In the genomic region with DNA sequence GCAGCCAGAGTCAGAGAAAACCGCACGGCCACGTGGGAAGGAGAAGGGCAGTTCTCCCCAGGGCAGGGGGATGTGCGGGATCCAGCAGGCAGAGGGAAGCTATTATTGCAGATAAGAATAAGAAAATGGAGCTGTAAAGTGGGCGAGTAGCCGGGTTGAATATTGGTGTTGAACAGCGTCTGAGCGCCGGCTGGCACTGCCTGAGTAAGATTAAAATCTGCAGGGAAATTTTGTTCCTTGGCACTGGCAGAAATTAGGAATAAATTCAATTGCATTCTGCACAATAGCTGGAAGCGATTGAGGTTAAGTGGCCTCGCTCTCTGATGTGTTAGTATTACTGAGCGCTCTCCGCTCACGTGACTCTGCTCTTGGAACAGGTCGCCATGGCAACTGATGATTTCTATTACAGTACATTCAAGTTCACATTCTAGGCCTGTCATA, we compare ENCODE assay signal across 9 mouse cellular contexts. TPM values are rescaled to one million over a fixed set of nuclear protein-coding genes. Genes with fewer than 3 reads are reported as not detected.
DNase-seq lines count a peak whose midpoint lies in the region; ATAC-seq and TF ChIP-seq lines count a peak whose summit lies in the region.
"Had no signal": no experiment of that assay in that cellular context is flagged by ENCODE, and none has a peak within 500 bp of the region (broad histone marks: within the 10 kb centered on the region; RNA-seq: fewer than 3 reads in every experiment).

No protein-coding gene starts in this region.

- no peak for DNase-seq in stomach, postnatal 0 days (ENCODE audit: low spot score)
- DNase-seq in forebrain, embryonic 11.5 days (ENCODE audit: low spot score) = no peak
- peak; percentile 65 for DNase-seq in limb, embryonic 11.5 days (ENCODE audit: low spot score)
- DNase-seq in retina, embryonic 14.5 days (ENCODE audit: low spot score) = peak; percentile 61
- no peak for DNase-seq in liver, postnatal 0 days
- DNase-seq in T-cell, adult 2 months (ENCODE audit: low spot score) = no peak

- no peak overlapping the region for H3K4me3 ChIP-seq in stomach, embryonic 14.5 days (ENCODE audit: low read depth, low read length)
- H3K4me3 ChIP-seq in stomach, postnatal 0 days (ENCODE audit: low read depth, low read length) = no peak overlapping the region
- no peak overlapping the region for H3K4me3 ChIP-seq in forebrain, embryonic 11.5 days (ENCODE audit: low read depth, low read length)
- H3K4me3 ChIP-seq in intestine, embryonic 15.5 days (replicated peaks) = no peak overlapping the region
- no peak overlapping the region for H3K4me3 ChIP-seq in limb, embryonic 11.5 days (ENCODE audit: low read depth, low read length)
- no peak overlapping the region for H3K4me3 ChIP-seq in liver, postnatal 0 days (ENCODE audit: low read depth, low read length)

- no peak overlapping the region for H3K27ac ChIP-seq in stomach, embryonic 14.5 days (ENCODE audit: low read length)
- no peak overlapping the region for H3K27ac ChIP-seq in stomach, postnatal 0 days (replicated peaks)
- H3K27ac ChIP-seq in forebrain, embryonic 11.5 days (ENCODE audit: low read depth, low read length) = peak overlapping the region; percentile 71; the same call in 1 of the 2 replicates
- H3K27ac ChIP-seq in intestine, embryonic 15.5 days = no peak overlapping the region
- no peak overlapping the region; the same call in 1 of the 2 replicates for H3K27ac ChIP-seq in limb, embryonic 11.5 days (replicated peaks; ENCODE audit: low read depth, low read length)
- H3K27ac ChIP-seq in liver, postnatal 0 days (ENCODE audit: low read depth) = no peak overlapping the region
- H3K27ac ChIP-seq: liver, embryonic 14.5 days had no signal

- no peaks in the 10 kb centered on the region for H3K27me3 ChIP-seq in stomach, embryonic 14.5 days (ENCODE audit: control insufficient read depth, insufficient read depth, low read length)
- no peaks in the 10 kb centered on the region for H3K27me3 ChIP-seq in stomach, postnatal 0 days (ENCODE audit: control insufficient read depth, insufficient read depth, low read length)
- no peaks in the 10 kb centered on the region for H3K27me3 ChIP-seq in forebrain, embryonic 11.5 days (ENCODE audit: control insufficient read depth, insufficient read depth, low read length)
- 0 out of 2 replicates have a peak, but pooled peaks cover 2% of the 10 kb centered on the region for H3K27me3 ChIP-seq in intestine, embryonic 15.5 days (replicated peaks)
- H3K27me3 ChIP-seq in limb, embryonic 11.5 days (ENCODE audit: control insufficient read depth, insufficient read depth, low read length) = no peaks in the 10 kb centered on the region
- no peaks in the 10 kb centered on the region for H3K27me3 ChIP-seq in liver, postnatal 0 days (ENCODE audit: insufficient read depth, low read length)

- no peaks in the 10 kb centered on the region for H3K36me3 ChIP-seq in stomach, embryonic 14.5 days (ENCODE audit: control insufficient read depth, insufficient read depth, low read length)
- H3K36me3 ChIP-seq in stomach, postnatal 0 days (ENCODE audit: control insufficient read depth, insufficient read depth, low read length) = no peaks in the 10 kb centered on the region
- H3K36me3 ChIP-seq in forebrain, embryonic 11.5 days (ENCODE audit: control insufficient read depth, insufficient read depth, low read length) = no peaks in the 10 kb centered on the region
- H3K36me3 ChIP-seq in intestine, embryonic 15.5 days = no peaks in the 10 kb centered on the region
- H3K36me3 ChIP-seq in limb, embryonic 11.5 days (ENCODE audit: control insufficient read depth, insufficient read depth, low read length) = no peaks in the 10 kb centered on the region
- H3K36me3 ChIP-seq in liver, postnatal 0 days (replicated peaks; ENCODE audit: insufficient read depth, low read length) = no peaks in the 10 kb centered on the region

- no peak overlapping the region for H3K9ac ChIP-seq in stomach, embryonic 14.5 days (replicated peaks; ENCODE audit: low read depth, low read length)
- H3K9ac ChIP-seq in stomach, postnatal 0 days (ENCODE audit: low read length) = no peak overlapping the region
- no peak overlapping the region for H3K9ac ChIP-seq in forebrain, embryonic 11.5 days (ENCODE audit: low read length)
- H3K9ac ChIP-seq in intestine, embryonic 15.5 days = no peak overlapping the region
- no peak overlapping the region for H3K9ac ChIP-seq in limb, embryonic 11.5 days (ENCODE audit: low read length)
- no peak overlapping the region for H3K9ac ChIP-seq in liver, postnatal 0 days (replicated peaks)
- H3K9ac ChIP-seq: liver, embryonic 14.5 days had no signal

- no peak for TF ChIP-seq EP300 in stomach, postnatal 0 days (optimal IDR thresholded peaks at IDR 0.05)
- no peak for TF ChIP-seq EP300 in liver, postnatal 0 days (IDR thresholded peaks at IDR 0.05; ENCODE audit: low read depth)

- H3K4me2 ChIP-seq in stomach, embryonic 14.5 days (replicated peaks; ENCODE audit: low read depth, low read length) = peak overlapping the region; percentile 29; the same call in 1 of the 2 replicates
- no peak overlapping the region; the same call in 1 of the 2 replicates for H3K4me2 ChIP-seq in stomach, postnatal 0 days (replicated peaks; ENCODE audit: low read depth)
- peak overlapping the region; percentile 41 for H3K4me2 ChIP-seq in forebrain, embryonic 11.5 days (ENCODE audit: low read depth, low read length, severe bottlenecking)
- peak overlapping the region; percentile 47 for H3K4me2 ChIP-seq in intestine, embryonic 15.5 days (replicated peaks)
- 0 out of 2 replicates have a peak overlapping the region, but pooled peaks have one; percentile 5 for H3K4me2 ChIP-seq in limb, embryonic 11.5 days (ENCODE audit: low read depth, severe bottlenecking)
- no peak overlapping the region for H3K4me2 ChIP-seq in liver, postnatal 0 days (ENCODE audit: low read depth, low read length)

- peaks cover 17% of the 10 kb centered on the region for H3K4me1 ChIP-seq in stomach, embryonic 14.5 days (ENCODE audit: control insufficient read depth, insufficient read depth, low read length)
- no peaks in the 10 kb centered on the region; the same call in 1 of the 2 replicates for H3K4me1 ChIP-seq in stomach, postnatal 0 days (replicated peaks; ENCODE audit: control insufficient read depth, insufficient read depth)
- H3K4me1 ChIP-seq in forebrain, embryonic 11.5 days (replicated peaks; ENCODE audit: control insufficient read depth, insufficient read depth, low read length) = peaks cover 26% of the 10 kb centered on the region
- H3K4me1 ChIP-seq in intestine, embryonic 15.5 days (replicated peaks) = peaks cover 12% of the 10 kb centered on the region
- H3K4me1 ChIP-seq in limb, embryonic 11.5 days (ENCODE audit: control insufficient read depth, insufficient read depth, low read length) = peaks cover 31% of the 10 kb centered on the region
- no peaks in the 10 kb centered on the region for H3K4me1 ChIP-seq in liver, postnatal 0 days (ENCODE audit: insufficient read depth)

- 33% methylated on average over 15 of the region's 15 CpGs for WGBS in stomach, embryonic 14.5 days
- WGBS in stomach, postnatal 0 days = 32% methylated on average over 15 of the region's 15 CpGs
- WGBS in forebrain, embryonic 11.5 days = 25% methylated on average over 15 of the region's 15 CpGs
- WGBS in intestine, embryonic 15.5 days = 34% methylated on average over 15 of the region's 15 CpGs
- WGBS in limb, embryonic 11.5 days = 32% methylated on average over 15 of the region's 15 CpGs
- 40% methylated on average over 15 of the region's 15 CpGs for WGBS in liver, postnatal 0 days (ENCODE audit: insufficient replicate concordance)

- no peak for TF ChIP-seq CTCF in stomach, postnatal 0 days (IDR thresholded peaks at IDR 0.05; ENCODE audit: low read depth)
- no peak for TF ChIP-seq CTCF in liver, postnatal 0 days (IDR thresholded peaks at IDR 0.05; ENCODE audit: low read depth)

- H3K9me3 ChIP-seq in stomach, embryonic 14.5 days (ENCODE audit: control insufficient read depth, low read depth, low read length) = no peaks in the 10 kb centered on the region
- H3K9me3 ChIP-seq in stomach, postnatal 0 days (ENCODE audit: control insufficient read depth, low read length) = no peaks in the 10 kb centered on the region
- H3K9me3 ChIP-seq in forebrain, embryonic 11.5 days (ENCODE audit: control insufficient read depth, low read length) = no peaks in the 10 kb centered on the region
- no peaks in the 10 kb centered on the region for H3K9me3 ChIP-seq in intestine, embryonic 15.5 days
- H3K9me3 ChIP-seq in limb, embryonic 11.5 days (ENCODE audit: control insufficient read depth, low read length) = no peaks in the 10 kb centered on the region
- no peaks in the 10 kb centered on the region for H3K9me3 ChIP-seq in liver, postnatal 0 days (ENCODE audit: low read length)

- peak; percentile 65; the same call in 1 of the 2 replicates for ATAC-seq in stomach, embryonic 14.5 days (ENCODE audit: insufficient number of reproducible peaks, insufficient read depth, low FRiP score, low read depth)
- no peak for ATAC-seq in stomach, postnatal 0 days (ENCODE audit: low FRiP score, low TSS enrichment)
- ATAC-seq in forebrain, embryonic 11.5 days (replicated peaks; ENCODE audit: low FRiP score) = peak; percentile 66
- peak; percentile 57 for ATAC-seq in intestine, embryonic 15.5 days
- ATAC-seq in limb, embryonic 11.5 days (ENCODE audit: insufficient number of reproducible peaks, low FRiP score, low TSS enrichment, low read depth) = no peak
- no peak for ATAC-seq in liver, postnatal 0 days

RNA-seq across cellular contexts. Expression of gene Pmfbp1, which starts 29.4 kb away (rescaled TPM):
- polyA plus RNA-seq in stomach, embryonic 14.5 days (2014; fragmentation: Nextera tagmentation; extraction: Ambion mirVana) = not detected in 2 replicates
- 0.02 TPM in 1 of 2 replicates, not detected in the other for polyA plus RNA-seq in stomach, postnatal 0 days (2015; fragmentation: Nextera tagmentation; extraction: Ambion mirVana)
- polyA plus RNA-seq in forebrain, embryonic 11.5 days (2014; fragmentation: Nextera tagmentation; extraction: Ambion mirVana) = 0.19 and 0.25 TPM in 2 replicates
- polyA plus RNA-seq in intestine, embryonic 15.5 days (2015; fragmentation: Nextera tagmentation; extraction: Ambion mirVana) = not detected in 2 replicates
- 0.12 and 0.16 TPM in 2 replicates for polyA plus RNA-seq in limb, embryonic 11.5 days (2014; fragmentation: Nextera tagmentation; extraction: Ambion mirVana)
- not detected in 2 replicates for polyA plus RNA-seq in liver, postnatal 0 days (2015; fragmentation: Nextera tagmentation; extraction: Ambion mirVana)
- polyA plus RNA-seq: liver, embryonic 14.5 days had no signal

Comparison
In these comparisons a context has a peak if more than half of its experiments do, and no peak if none do; other contexts are left out.
1. ATAC-seq: peak in stomach, embryonic 14.5 days (single experiment), forebrain, embryonic 11.5 days (single experiment) and intestine, embryonic 15.5 days (single experiment); none in stomach, postnatal 0 days (single experiment), limb, embryonic 11.5 days (single experiment) and liver, postnatal 0 days (single experiment).
2. H3K4me2 ChIP-seq: peak in stomach, embryonic 14.5 days (single experiment), forebrain, embryonic 11.5 days (single experiment), intestine, embryonic 15.5 days (single experiment) and limb, embryonic 11.5 days (single experiment); none in stomach, postnatal 0 days (single experiment) and liver, postnatal 0 days (single experiment).
3. DNase-seq: peak in limb, embryonic 11.5 days (single experiment) and retina, embryonic 14.5 days (single experiment); none in stomach, postnatal 0 days (single experiment), forebrain, embryonic 11.5 days (single experiment), liver, postnatal 0 days (single experiment) and T-cell, adult 2 months (single experiment).